Mouse (Mus musculus): ENCODE data around the gene Mavs. TPM values are rescaled to one million over a fixed set of nuclear protein-coding genes. Genes with fewer than 3 reads are reported as not detected.

Mavs gene
- polyA plus RNA-seq, 1 experiment = 8.4 TPM

DNA sequence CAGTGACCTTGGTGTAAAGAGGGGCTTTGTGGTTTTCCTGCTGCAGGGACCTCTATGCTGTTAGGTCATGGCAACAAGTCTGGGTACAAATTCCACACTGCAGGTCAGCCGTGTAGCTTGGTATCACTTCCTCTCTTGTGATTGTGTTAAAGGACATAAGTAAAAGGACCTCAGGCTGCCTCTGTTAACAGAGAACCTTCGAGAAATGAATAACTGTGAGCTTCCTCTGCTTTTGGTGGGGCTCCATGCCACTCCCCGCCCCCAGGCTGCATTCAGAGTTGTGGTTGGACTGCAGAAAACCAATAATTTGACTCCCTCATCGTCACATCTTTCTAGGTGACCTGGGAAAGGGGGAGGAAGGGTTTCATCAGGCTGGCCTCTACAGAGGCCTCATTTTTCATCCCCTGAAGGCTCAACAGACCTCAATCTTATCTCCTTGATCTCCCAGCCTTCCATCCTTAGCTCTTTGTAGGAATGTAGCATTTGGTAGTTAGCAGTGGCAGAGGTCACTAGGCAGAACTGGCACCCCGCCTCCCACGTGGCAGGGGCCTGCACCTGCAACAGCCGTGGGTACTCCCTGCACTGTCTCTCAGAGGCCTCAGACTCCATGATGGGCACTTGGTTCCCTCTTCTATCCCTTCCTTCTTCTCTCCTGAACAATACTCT lies 1.2 kb downstream of the Mavs start:
- Histone ChIP-seq H3K4me3 (replicated peaks; ENCODE audit: control insufficient read depth, low read depth, low read length) (peak overlapping the region; percentile 42), H3K4me1 (ENCODE audit: control insufficient read depth, insufficient read depth, low read length) (peaks cover 4% of the 10 kb centered on the region), H3K27ac (ENCODE audit: control insufficient read depth, insufficient read depth, low read depth, low read length, poor library complexity) (peak overlapping the region; percentile 30; the same call in 1 of the 2 replicates)
- 32% methylated on average over 7 of the region's 7 CpGs for WGBS
- TF ChIP-seq CTCF (IDR thresholded peaks at IDR 0.05; ENCODE audit: control insufficient read depth, insufficient read depth, low read length) = no peak
- TF ChIP-seq POLR2A (IDR thresholded peaks at IDR 0.05; ENCODE audit: borderline replicate concordance, control insufficient read depth, low read depth, low read length) = no peak

- no peak overlapping the region for H3K4me3 ChIP-seq (replicated peaks; ENCODE audit: control insufficient read depth, low read depth, low read length)
- no peaks in the 10 kb centered on the region for H3K4me1 ChIP-seq (ENCODE audit: control insufficient read depth, insufficient read depth, low read length)
- no peak overlapping the region for H3K27ac ChIP-seq (ENCODE audit: control insufficient read depth, insufficient read depth, low read depth, low read length, poor library complexity)
- TF ChIP-seq CTCF (IDR thresholded peaks at IDR 0.05; ENCODE audit: control insufficient read depth, insufficient read depth, low read length) (no peak), POLR2A (IDR thresholded peaks at IDR 0.05; ENCODE audit: borderline replicate concordance, control insufficient read depth, low read depth, low read length) (no peak)
These were observed 8.3 kb downstream of the Mavs start for GRCm38 (mm10) chr2:131242180-131242579.

- TF ChIP-seq POLR2A (IDR thresholded peaks at IDR 0.05; ENCODE audit: borderline replicate concordance, control insufficient read depth, low read depth, low read length) (no peak), CTCF (IDR thresholded peaks at IDR 0.05; ENCODE audit: control insufficient read depth, insufficient read depth, low read length) (no peak)
- Histone ChIP-seq H3K4me1 (ENCODE audit: control insufficient read depth, insufficient read depth, low read length) (no peaks in the 10 kb centered on the region), H3K4me3 (replicated peaks; ENCODE audit: control insufficient read depth, low read depth, low read length) (no peak overlapping the region), H3K27ac (ENCODE audit: control insufficient read depth, insufficient read depth, low read depth, low read length, poor library complexity) (no peak overlapping the region)
- WGBS = 61% methylated on average over 7 of the region's 7 CpGs
These were observed 9.1 kb downstream of the Mavs start for GRCm38 (mm10) chr2:131242929-131243328.

- Histone ChIP-seq H3K4me3 (replicated peaks; ENCODE audit: control insufficient read depth, low read depth, low read length) (no peak overlapping the region), H3K27ac (ENCODE audit: control insufficient read depth, insufficient read depth, low read depth, low read length, poor library complexity) (no peak overlapping the region), H3K4me1 (ENCODE audit: control insufficient read depth, insufficient read depth, low read length) (no peaks in the 10 kb centered on the region; the same call in 1 of the 2 replicates)
- 4% methylated on average over 7 of the region's 7 CpGs for WGBS
- no peak for TF ChIP-seq POLR2A (IDR thresholded peaks at IDR 0.05; ENCODE audit: borderline replicate concordance, control insufficient read depth, low read depth, low read length)
- TF ChIP-seq CTCF (IDR thresholded peaks at IDR 0.05; ENCODE audit: control insufficient read depth, insufficient read depth, low read length) = peak; percentile 93
These were observed 19.9 kb downstream of the Mavs start for GRCm38 (mm10) chr2:131253681-131254328.

- 56% methylated on average over 2 of the region's 2 CpGs for WGBS
- no peaks in the 10 kb centered on the region; the same call in 1 of the 2 replicates for H3K4me1 ChIP-seq (ENCODE audit: control insufficient read depth, insufficient read depth, low read length)
- H3K4me3 ChIP-seq (replicated peaks; ENCODE audit: control insufficient read depth, low read depth, low read length) = no peak overlapping the region
These were observed 20.5 kb downstream of the Mavs start for GRCm38 (mm10) chr2:131254329-131254713.

DNA sequence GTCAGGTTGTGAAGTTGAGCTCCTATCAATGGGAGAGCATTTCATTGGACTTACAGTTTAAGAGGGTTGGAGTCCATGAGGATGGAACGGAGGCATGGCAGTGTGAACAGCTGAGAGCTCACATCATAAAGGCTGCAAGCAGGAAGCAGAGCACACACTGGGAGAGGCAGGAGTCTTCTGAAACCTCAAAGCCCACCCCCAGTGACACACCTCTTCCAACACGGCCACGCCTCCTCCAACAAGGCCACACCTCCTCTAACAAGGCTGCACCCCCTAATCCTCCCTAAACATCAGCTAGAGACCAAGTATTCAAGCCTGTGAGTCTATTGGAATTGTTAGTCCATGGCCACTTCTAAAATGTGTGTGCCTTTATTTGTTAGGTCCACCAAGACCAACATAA lies 21.9 kb downstream of the Mavs start:
- Histone ChIP-seq H3K4me3 (replicated peaks; ENCODE audit: control insufficient read depth, low read depth, low read length) (no peak overlapping the region), H3K27ac (ENCODE audit: control insufficient read depth, insufficient read depth, low read depth, low read length, poor library complexity) (no peak overlapping the region), H3K4me1 (ENCODE audit: control insufficient read depth, insufficient read depth, low read length) (no peaks in the 10 kb centered on the region; the same call in 1 of the 2 replicates)
- TF ChIP-seq POLR2A (IDR thresholded peaks at IDR 0.05; ENCODE audit: borderline replicate concordance, control insufficient read depth, low read depth, low read length) = no peak
- TF ChIP-seq CTCF (IDR thresholded peaks at IDR 0.05; ENCODE audit: control insufficient read depth, insufficient read depth, low read length) = no peak
- 73% methylated on average over 3 of the region's 3 CpGs for WGBS

More at GRCm38 (mm10) chr2:131254329-131254713, 20.5 kb downstream of the Mavs start:
- H3K27ac ChIP-seq (ENCODE audit: control insufficient read depth, insufficient read depth, low read depth, low read length, poor library complexity) = no peak overlapping the region
- no peak for TF ChIP-seq CTCF (IDR thresholded peaks at IDR 0.05; ENCODE audit: control insufficient read depth, insufficient read depth, low read length)
- no peak for TF ChIP-seq POLR2A (IDR thresholded peaks at IDR 0.05; ENCODE audit: borderline replicate concordance, control insufficient read depth, low read depth, low read length)

GRCm38 (mm10) chr2:131258693-131259092 lies 24.8 kb downstream of the Mavs start:
- TF ChIP-seq CTCF (IDR thresholded peaks at IDR 0.05; ENCODE audit: control insufficient read depth, insufficient read depth, low read length) = no peak
- no peak for TF ChIP-seq POLR2A (IDR thresholded peaks at IDR 0.05; ENCODE audit: borderline replicate concordance, control insufficient read depth, low read depth, low read length)
- no peaks in the 10 kb centered on the region; the same call in 1 of the 2 replicates for H3K4me1 ChIP-seq (ENCODE audit: control insufficient read depth, insufficient read depth, low read length)
- H3K27ac ChIP-seq (ENCODE audit: control insufficient read depth, insufficient read depth, low read depth, low read length, poor library complexity) = no peak overlapping the region
- H3K4me3 ChIP-seq (replicated peaks; ENCODE audit: control insufficient read depth, low read depth, low read length) = no peak overlapping the region
- 58% methylated on average over 8 of the region's 8 CpGs for WGBS

DNA sequence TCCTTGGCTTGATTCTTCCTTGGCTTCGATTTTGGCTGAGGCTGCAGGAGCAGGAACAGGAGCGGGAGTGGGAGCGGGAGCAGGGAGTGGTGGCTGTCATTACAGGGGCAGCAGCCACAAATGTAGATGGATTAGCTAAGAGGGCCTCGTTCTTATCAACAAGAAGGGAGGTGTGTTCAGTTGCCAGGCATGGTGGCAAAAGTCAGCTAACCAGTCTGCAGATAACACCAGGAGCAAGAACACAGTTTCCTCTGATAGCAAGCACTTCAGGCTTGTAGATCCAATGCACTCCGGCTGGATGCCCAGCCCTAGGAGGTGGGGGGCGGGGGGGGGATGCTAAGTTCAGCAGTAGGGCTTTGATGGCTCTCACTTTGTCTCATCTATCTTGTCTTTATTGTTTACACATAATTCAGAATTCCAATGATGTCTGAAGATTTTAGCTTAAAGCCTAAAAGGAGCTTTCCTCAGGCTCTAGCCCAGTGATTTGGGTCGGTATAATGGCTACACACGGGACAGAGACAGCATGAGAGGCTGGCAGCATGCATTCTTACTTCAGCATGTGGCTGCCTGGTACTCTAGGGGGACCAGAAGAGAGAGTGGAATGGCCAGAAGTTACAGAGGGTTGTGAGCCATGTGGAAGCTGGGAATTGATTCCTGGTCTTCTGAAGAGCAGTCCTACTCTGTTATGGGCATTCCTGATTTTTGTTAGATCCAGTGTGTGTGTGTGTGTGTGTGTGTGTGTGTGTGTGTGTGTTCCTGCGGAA lies 26.9 kb downstream of the Mavs start:
- TF ChIP-seq POLR2A (IDR thresholded peaks at IDR 0.05; ENCODE audit: borderline replicate concordance, control insufficient read depth, low read depth, low read length) (no peak), CTCF (IDR thresholded peaks at IDR 0.05; ENCODE audit: control insufficient read depth, insufficient read depth, low read length) (no peak)
- 68% methylated on average over 9 of the region's 9 CpGs for WGBS
- no peak overlapping the region for H3K27ac ChIP-seq (ENCODE audit: control insufficient read depth, insufficient read depth, low read depth, low read length, poor library complexity)
- H3K4me1 ChIP-seq (ENCODE audit: control insufficient read depth, insufficient read depth, low read length) = no peaks in the 10 kb centered on the region; the same call in 1 of the 2 replicates
- no peak overlapping the region for H3K4me3 ChIP-seq (replicated peaks; ENCODE audit: control insufficient read depth, low read depth, low read length)

Measured in bone marrow, adult 2 months (tissue).